Mouse (Mus musculus): Measurements from ENCODE around the gene St6galnac3.

St6galnac3 gene

GRCm38 (mm10) chr3:153287564-153287963 lies 437.4 kb downstream of the St6galnac3 start:
- no peak for DNase-seq (ENCODE audit: low spot score)

- DNase-seq (ENCODE audit: low spot score): no peak
These were observed 437.9 kb downstream of the St6galnac3 start for GRCm38 (mm10) chr3:153287081-153287480.

GRCm38 (mm10) chr3:153282123-153282765 lies 442.7 kb downstream of the St6galnac3 start:
- DNase-seq (ENCODE audit: low spot score): no peak

DNA sequence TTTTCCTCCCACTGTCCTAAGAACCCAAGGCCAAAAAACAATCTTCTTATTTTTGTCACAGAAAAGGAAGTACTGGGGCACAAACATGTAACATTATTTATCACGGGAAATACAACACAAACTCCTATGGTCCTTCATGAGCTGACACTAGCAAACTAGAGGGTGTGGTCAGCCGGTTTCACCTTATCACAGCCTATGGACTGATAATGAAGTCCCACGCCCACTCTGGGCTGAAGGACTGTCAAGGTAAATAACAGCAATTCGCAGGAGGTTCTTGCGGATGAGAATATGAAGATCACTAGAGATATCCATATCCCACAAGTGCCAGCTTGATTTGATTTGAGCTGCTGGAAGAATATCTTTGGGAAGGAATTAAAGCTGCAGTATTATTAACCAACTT lies 446.7 kb downstream of the St6galnac3 start:
- DNase-seq (ENCODE audit: low spot score): no peak

- no peak for DNase-seq (ENCODE audit: low spot score)
These were observed 447.5 kb downstream of the St6galnac3 start for GRCm38 (mm10) chr3:153277389-153277999.

DNA sequence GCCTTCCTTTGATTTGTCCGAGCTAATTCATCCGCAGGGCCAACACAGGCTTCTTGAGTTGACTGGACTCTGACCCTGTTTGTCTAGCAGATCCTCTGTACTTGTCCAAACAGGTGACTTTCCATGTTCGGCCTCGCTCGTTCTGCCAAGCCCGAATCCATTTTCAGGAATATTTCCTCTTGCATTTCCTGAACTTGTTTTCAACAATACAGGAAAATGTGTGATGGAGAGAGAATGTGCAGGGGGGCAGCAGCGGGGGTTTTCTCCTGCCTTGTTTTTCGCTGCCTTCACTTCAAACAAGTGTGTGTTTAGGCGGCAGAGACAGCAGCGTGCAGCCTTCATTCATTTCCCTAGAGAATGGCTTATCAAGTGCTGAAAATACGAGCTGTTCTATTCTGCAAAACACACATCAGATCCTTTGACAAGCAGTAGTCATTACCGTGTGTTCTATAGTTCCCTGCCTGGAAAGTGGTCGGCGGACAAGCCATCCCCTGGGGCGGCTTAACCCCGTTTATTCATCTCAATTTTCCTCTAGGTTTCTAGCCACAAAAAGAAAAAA lies 448.1 kb downstream of the St6galnac3 start:
- DNase-seq (ENCODE audit: low spot score): no peak

DNA sequence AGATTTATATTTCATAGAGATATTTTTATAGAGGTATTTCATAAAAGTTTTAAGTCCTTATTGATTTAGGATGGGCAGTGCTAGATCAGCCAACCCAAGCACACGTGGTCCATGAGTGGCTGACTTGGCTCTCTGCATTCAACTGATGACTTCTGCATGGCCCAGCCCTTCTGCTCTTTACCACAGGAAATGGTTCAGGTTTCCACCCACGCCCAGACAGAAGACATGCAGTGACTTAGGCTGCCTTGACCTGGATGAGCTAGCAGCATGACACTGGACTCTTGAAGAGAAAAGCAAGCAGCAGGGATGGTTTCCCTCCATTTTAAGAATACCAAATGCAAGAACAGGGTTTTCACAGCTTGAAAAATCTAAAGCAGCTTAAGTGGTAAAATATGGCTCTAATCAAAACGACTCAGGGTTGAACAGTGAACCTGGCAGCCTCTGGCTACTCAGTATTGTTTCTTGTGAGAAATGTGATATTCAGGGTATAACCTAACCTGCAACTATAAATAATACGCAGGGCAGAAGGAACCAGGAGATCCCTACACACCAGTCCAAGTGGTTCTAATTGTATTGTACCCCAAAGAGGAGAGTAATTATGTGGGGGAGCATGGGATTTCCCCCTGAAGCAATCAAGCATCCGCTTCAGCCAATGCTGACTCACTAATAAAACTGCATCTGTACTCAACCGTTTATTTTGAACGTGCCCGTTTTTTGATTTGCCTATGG lies 448.7 kb downstream of the St6galnac3 start:
- no peak for DNase-seq (ENCODE audit: low spot score)

DNA sequence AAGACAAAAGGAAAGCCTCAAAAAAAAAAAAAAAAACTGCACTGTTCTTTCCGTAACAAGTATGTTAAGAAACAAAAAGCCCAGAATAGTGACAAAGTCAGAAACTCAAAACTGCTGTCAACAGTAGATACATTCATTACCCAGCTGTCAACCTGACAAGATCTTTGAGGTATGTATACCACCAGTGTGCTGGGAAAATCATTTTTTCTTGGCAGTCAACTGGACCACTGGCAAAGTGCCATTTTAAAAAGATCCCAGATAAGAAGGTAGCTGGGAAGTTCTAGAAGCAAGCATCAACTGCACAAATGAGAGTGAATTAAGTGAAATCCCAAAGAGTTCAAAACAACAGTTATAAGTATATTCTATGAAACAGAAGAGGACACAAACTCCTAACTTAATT lies 452.7 kb downstream of the St6galnac3 start:
- DNase-seq (ENCODE audit: low spot score): no peak

- DNase-seq (ENCODE audit: low spot score): no peak
These were observed 457.6 kb downstream of the St6galnac3 start for GRCm38 (mm10) chr3:153267397-153267796.

DNA sequence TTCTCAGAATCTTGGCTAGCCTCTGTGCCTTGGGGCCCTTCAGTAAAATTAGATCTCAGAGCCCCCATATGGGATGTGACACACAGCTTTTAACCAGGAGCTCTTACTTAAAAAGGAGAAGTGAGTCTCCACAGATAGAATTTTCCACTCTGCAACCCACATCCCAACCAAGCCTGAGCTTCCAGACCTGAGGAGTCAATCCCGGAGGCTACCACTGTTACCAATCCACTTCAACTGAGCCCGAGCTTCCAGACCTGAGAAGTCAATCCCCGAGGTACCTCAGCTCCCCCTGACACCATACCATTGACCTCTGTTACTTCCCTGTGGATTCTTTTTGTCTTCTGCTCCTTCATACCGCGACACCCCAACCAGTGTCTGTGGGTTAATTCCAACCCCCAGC lies 463.0 kb downstream of the St6galnac3 start:
- no peak for DNase-seq (ENCODE audit: low spot score)

- DNase-seq (ENCODE audit: low spot score): no peak
These were observed 464.6 kb downstream of the St6galnac3 start for GRCm38 (mm10) chr3:153260225-153260933.

- no peak for DNase-seq (ENCODE audit: low spot score)
These were observed 469.1 kb downstream of the St6galnac3 start for GRCm38 (mm10) chr3:153255910-153256309.

- DNase-seq (ENCODE audit: low spot score): no peak
These were observed 473.3 kb downstream of the St6galnac3 start for GRCm38 (mm10) chr3:153251653-153252052.

DNA sequence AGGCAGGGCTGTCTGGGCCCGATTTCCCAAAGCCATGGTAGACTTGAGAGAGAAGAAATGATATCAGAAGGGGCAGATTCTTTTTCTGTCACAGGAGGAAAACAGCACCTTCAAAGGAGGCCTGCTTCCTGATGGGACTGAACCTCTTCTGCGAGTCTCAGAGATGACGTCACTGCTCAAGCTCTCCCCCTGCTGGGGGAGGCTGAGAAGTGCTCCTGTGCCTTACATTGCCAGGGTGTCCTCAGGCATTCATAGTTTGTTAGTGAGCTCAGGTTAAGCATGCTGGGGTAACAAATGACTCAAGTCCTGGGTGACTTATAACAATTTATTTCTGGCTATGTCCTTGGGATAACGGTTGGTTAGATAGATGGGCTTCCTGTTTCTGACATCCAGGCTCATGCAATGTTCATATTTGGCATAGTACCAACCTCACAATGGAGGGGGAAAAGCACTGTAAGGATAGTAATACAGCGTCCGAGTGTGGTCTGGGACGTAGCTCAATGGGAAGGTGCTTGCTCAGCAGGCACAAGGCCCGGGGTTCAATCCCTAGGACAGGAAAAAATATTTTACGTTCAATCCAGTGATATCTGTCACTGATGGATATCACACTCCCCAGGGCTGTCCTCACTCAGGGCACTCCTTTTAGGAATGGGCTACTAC lies 474.2 kb downstream of the St6galnac3 start:
- peak; percentile 7 for DNase-seq (ENCODE audit: low spot score)

DNA sequence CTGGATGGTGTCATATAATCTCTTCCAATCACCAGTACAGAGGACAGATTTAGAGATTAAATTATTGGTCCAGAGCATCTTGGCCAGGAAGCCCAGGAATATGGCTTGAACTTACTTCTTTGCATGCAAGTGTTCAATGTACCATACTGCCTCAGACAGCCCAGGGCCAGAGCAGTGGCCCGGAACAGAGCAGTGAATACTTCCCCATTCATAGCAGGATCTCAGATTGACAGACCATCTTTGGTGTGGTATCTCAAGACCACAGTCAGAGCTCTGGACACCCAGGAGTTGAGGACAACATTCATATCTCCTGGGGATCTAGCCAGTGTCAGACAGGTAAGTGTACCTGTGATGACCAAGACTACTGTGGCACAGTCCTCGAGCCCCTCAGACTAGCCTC lies 476.1 kb downstream of the St6galnac3 start:
- DNase-seq (ENCODE audit: low spot score): no peak

DNA sequence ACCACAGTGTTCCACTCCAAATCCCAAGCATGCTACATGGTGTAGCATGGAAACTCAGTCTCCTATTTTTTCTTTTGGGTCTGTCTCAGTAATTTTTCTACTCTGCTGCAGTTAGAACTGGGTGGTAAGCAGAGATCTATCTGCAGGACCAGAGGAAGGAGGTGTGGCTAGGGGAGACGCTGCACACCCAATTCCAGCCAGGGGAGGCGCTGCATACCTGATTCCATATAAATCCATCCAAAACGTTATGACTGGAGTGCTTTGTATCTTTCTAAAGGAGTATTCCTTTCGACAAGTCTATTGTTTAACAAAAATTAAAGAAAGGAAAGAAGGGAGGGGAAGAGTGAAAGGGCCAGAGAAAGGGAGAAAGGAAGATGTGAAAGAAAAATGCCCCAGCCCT lies 476.9 kb downstream of the St6galnac3 start:
- no peak for DNase-seq (ENCODE audit: low spot score)

GRCm38 (mm10) chr3:153242524-153242923 lies 482.4 kb downstream of the St6galnac3 start:
- DNase-seq (ENCODE audit: low spot score): no peak

- DNase-seq (ENCODE audit: low spot score): no peak
These were observed 483.8 kb downstream of the St6galnac3 start for GRCm38 (mm10) chr3:153241134-153241533.

GRCm38 (mm10) chr3:153240366-153240765 lies 484.6 kb downstream of the St6galnac3 start:
- no peak for DNase-seq (ENCODE audit: low spot score)

DNA sequence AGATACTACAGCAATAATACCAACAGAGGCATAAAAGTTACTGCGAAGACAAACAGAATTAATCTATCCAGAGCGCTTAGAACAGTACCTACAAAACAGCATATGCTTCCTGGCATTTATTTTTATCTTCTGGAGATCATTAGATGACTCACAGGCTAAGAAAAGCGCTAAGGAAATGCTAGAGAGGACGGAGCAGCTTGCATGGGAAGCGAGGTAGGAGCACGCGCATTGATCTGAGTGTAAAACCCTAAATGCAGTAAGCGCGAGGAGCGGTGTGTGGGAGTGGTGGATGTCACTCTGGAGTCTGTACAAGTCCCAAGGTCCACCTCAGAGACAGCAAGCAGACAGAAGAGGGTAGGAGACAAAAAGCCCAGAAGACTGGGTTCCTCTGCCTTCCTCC lies 486.6 kb downstream of the St6galnac3 start:
- DNase-seq (ENCODE audit: low spot score): no peak

DNA sequence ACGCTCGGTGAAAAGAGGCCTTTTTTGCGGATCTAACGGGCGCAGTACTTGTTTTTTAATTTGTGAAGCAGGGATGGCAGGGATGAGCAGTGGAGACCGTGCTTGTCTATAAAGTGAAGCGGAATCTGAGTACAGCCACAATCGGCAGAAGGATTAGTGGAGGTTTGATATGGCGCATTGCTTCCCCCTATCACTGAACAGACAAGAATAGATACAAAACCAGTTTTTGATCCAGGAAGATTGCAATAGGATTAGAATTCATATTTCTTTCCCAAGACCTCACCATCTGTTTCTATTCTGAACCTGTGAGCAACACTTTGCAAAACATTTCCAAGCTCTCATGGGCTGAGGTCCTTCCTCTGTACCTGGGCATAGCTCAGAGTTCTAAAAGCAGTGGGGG lies 488.7 kb downstream of the St6galnac3 start:
- no peak for DNase-seq (ENCODE audit: low spot score)

Measured in ovary, adult 18-20 months (tissue).